Mouse (Mus musculus) natural killer cell, adult 2 months (primary cell): Measurements from ENCODE around the gene Rec8.

Experiments used
- DNase-seq, 2 experiments: peaks; one replicate each; pipeline ENCODE4 v3.0.0; 2022; ENCODE audit warnings: low spot score in 2 of 2

The Rec8 gene

GRCm38 (mm10) chr14:55592226-55592625, 25.6 kb upstream of the Rec8 start:
- no peak for DNase-seq

- DNase-seq = no peak
Observed at GRCm38 (mm10) chr14:55596036-55596690, 21.7 kb upstream of the Rec8 start.

GRCm38 (mm10) chr14:55598521-55599390, 19.1 kb upstream of the Rec8 start:
- DNase-seq = no peak

- DNase-seq = no peak
Observed at GRCm38 (mm10) chr14:55603271-55603632, 14.6 kb upstream of the Rec8 start, which contains the start of gene Irf9. Gene Irf9 (plus strand): TSS chr14:55603571.

- DNase-seq = peak; percentile 89 to 94
Observed at GRCm38 (mm10) chr14:55603633-55604576, 13.9 kb upstream of the Rec8 start.

- DNase-seq = no peak
Observed at GRCm38 (mm10) chr14:55604823-55605222, 13.0 kb upstream of the Rec8 start.

GRCm38 (mm10) chr14:55605743-55606459, 11.9 kb upstream of the Rec8 start:
- DNase-seq = no peak

GRCm38 (mm10) chr14:55608339-55608738, 9.5 kb upstream of the Rec8 start:
- DNase-seq = no peak

GRCm38 (mm10) chr14:55613346-55613745, 4.5 kb upstream of the Rec8 start:
- DNase-seq = no peak

GRCm38 (mm10) chr14:55614565-55615178, 3.2 kb upstream of the Rec8 start:
- no peak for DNase-seq

GRCm38 (mm10) chr14:55615876-55616275, 2.0 kb upstream of the Rec8 start:
- no peak for DNase-seq

- no peak for DNase-seq
Observed at GRCm38 (mm10) chr14:55616844-55617243, 993 bp upstream of the Rec8 start.

GRCm38 (mm10) chr14:55618486-55619195, 804 bp downstream of the Rec8 start:
- DNase-seq = no peak

GRCm38 (mm10) chr14:55628077-55628827, 10.4 kb downstream of the Rec8 start:
- no peak for DNase-seq

GRCm38 (mm10) chr14:55629312-55629711, 11.5 kb downstream of the Rec8 start:
- DNase-seq = peak; percentile 62 to 76

GRCm38 (mm10) chr14:55634874-55635522, 17.2 kb downstream of the Rec8 start:
- no peak for DNase-seq

GRCm38 (mm10) chr14:55635523-55636007, 17.7 kb downstream of the Rec8 start, which contains the start of gene Ipo4:
Gene Ipo4 (minus strand): TSS chr14:55635957.
- peak; percentile 67 to 78 for DNase-seq

GRCm38 (mm10) chr14:55637795-55638194, 20.0 kb downstream of the Rec8 start, which contains the start of gene Gm49378:
Gene Gm49378 (minus strand): TSS chr14:55637895.
- no peak for DNase-seq

GRCm38 (mm10) chr14:55640816-55641215, 23.0 kb downstream of the Rec8 start:
- DNase-seq = no peak
